Mouse (Mus musculus) MEL (cell line): ENCODE results near the gene Gm45623. TPM values are rescaled to one million over a fixed set of nuclear protein-coding genes. Genes with fewer than 3 reads are reported as not detected.

ENCODE experiments used
- DNase-seq: peaks from one replicate; pipeline ENCODE4 v3.0.0; 2011; ENCODE audit warnings: low read depth, low spot score
- H3K27ac ChIP-seq: 2 replicates; pipeline ENCODE4 v1.5.1; 2012; ENCODE audit warnings: low read depth, mild to moderate bottlenecking, control low read depth, low read length, moderate library complexity; ENCODE audit not compliant: control insufficient read depth
- H3K27me3 ChIP-seq, 2 experiments: fragments of 150-350 bp in 1 of 2; sonication (generic) in 1 of 2; 2 replicates each; pipeline ENCODE4 v1.6.1; 2012; ENCODE audit warnings: low read length in 2 of 2, mild to moderate bottlenecking in 2 of 2, improper control_type of control experiment in 1 of 2, moderate library complexity in 1 of 2; ENCODE audit not compliant: insufficient read depth in 2 of 2, control insufficient read depth in 1 of 2
- H3K36me3 ChIP-seq, 2 experiments: 2 replicates each; pipeline ENCODE4 v1.6.1; 2012 to 2014; ENCODE audit warnings: low read length in 2 of 2, improper control_type of control experiment in 1 of 2, inconsistent platforms in 1 of 2, mild to moderate bottlenecking in 1 of 2; ENCODE audit not compliant: insufficient read depth in 2 of 2, control insufficient read depth in 1 of 2
- H3K4me1 ChIP-seq, 2 experiments: fragments of 150-350 bp in 1 of 2; sonication (generic) in 1 of 2; 2 replicates each; pipeline ENCODE4 v1.6.1; 2012; ENCODE audit warnings: low read length in 2 of 2, improper control_type of control experiment in 1 of 2, mild to moderate bottlenecking in 1 of 2; ENCODE audit not compliant: insufficient read depth in 2 of 2, control insufficient read depth in 1 of 2
- H3K4me3 ChIP-seq, 2 experiments: fragments of 150-350 bp in 1 of 2; sonication (generic) in 1 of 2; 2 replicates each; pipeline ENCODE4 v1.5.1; 2012; ENCODE audit warnings: low read depth in 2 of 2, low read length in 2 of 2, mild to moderate bottlenecking in 2 of 2, moderate library complexity in 2 of 2, control low read depth in 1 of 2, improper control_type of control experiment in 1 of 2; ENCODE audit not compliant: control insufficient read depth in 1 of 2, insufficient read depth in 1 of 2
- H3K79me2 ChIP-seq: 2 replicates; pipeline ENCODE4 v1.6.1; 2012; ENCODE audit warnings: mild to moderate bottlenecking, low read length, moderate library complexity; ENCODE audit not compliant: control insufficient read depth, poor library complexity, insufficient read depth
- H3K9ac ChIP-seq: 2 replicates; pipeline ENCODE4 v1.6.1; 2012; ENCODE audit warnings: low read depth, mild to moderate bottlenecking, control low read depth, low read length, moderate library complexity; ENCODE audit not compliant: control insufficient read depth, poor library complexity, severe bottlenecking
- H3K9me3 ChIP-seq: fragments of 150-350 bp; sonication (generic); replicated peaks from 2 replicates; pipeline ENCODE4 v1.6.1; 2012; ENCODE audit warnings: mild to moderate bottlenecking, low read length, improper control_type of control experiment, moderate library complexity; ENCODE audit not compliant: insufficient read depth
- CHD2 ChIP-seq: IDR thresholded peaks from 2 replicates; pipeline ENCODE4 v1.6.1; 2011; ENCODE audit warnings: low read length, improper control_type of control experiment
- GABPA ChIP-seq: IDR thresholded peaks from 2 replicates; pipeline ENCODE4 v1.6.1; 2012; ENCODE audit warnings: low read depth, mild to moderate bottlenecking, inconsistent platforms, low read length, improper control_type of control experiment, moderate library complexity
- MAZ ChIP-seq: IDR thresholded peaks from 2 replicates; pipeline ENCODE4 v1.6.1; 2012; ENCODE audit warnings: low read depth, mild to moderate bottlenecking, inconsistent platforms, low read length, improper control_type of control experiment
- MEF2A ChIP-seq: IDR thresholded peaks from 2 replicates; pipeline ENCODE4 v1.6.1; 2014; ENCODE audit warnings: low read depth, mild to moderate bottlenecking, inconsistent platforms, low read length, improper control_type of control experiment; ENCODE audit not compliant: poor library complexity, insufficient replicate concordance, severe bottlenecking; ENCODE audit errors: extremely low read depth
- MXI1 ChIP-seq: IDR thresholded peaks from 2 replicates; pipeline ENCODE4 v1.6.1; 2011; ENCODE audit warnings: mild to moderate bottlenecking, low read depth, low read length, improper control_type of control experiment
- MYC ChIP-seq: IDR thresholded peaks from 2 replicates; pipeline ENCODE4 v1.6.1; 2011; ENCODE audit warnings: low read depth, mild to moderate bottlenecking, low read length, improper control_type of control experiment, moderate library complexity
- NRF1 ChIP-seq: IDR thresholded peaks from 2 replicates; pipeline ENCODE4 v1.6.1; 2014; ENCODE audit warnings: low read depth, mild to moderate bottlenecking, inconsistent platforms, low read length, improper control_type of control experiment, moderate library complexity; ENCODE audit not compliant: poor library complexity, insufficient read depth, severe bottlenecking
- POLR2AphosphoS2 ChIP-seq: IDR thresholded peaks from 2 replicates; pipeline ENCODE4 v1.6.1; 2011; ENCODE audit warnings: low read length, improper control_type of control experiment
- POLR2AphosphoS5 ChIP-seq: IDR thresholded peaks from 2 replicates; pipeline ENCODE4 v1.6.1; 2012; ENCODE audit warnings: low read depth, borderline replicate concordance, mild to moderate bottlenecking, inconsistent platforms, low read length, moderate library complexity, mixed read lengths
- RCOR1 ChIP-seq: IDR thresholded peaks from 2 replicates; pipeline ENCODE4 v1.6.1; 2012; ENCODE audit warnings: low read depth, mild to moderate bottlenecking, inconsistent platforms, low read length, improper control_type of control experiment
- TAL1 ChIP-seq: IDR thresholded peaks from 2 replicates; pipeline ENCODE4 v1.6.1; 2012; ENCODE audit warnings: mild to moderate bottlenecking, inconsistent platforms, low read length, moderate library complexity, mixed read lengths
- TBP ChIP-seq: IDR thresholded peaks from 2 replicates; pipeline ENCODE4 v1.8.0; 2011; ENCODE audit warnings: low read depth, low read length, improper control_type of control experiment
- TCF12 ChIP-seq: IDR thresholded peaks from 2 replicates; pipeline ENCODE4 v1.6.1; 2014; ENCODE audit warnings: low read depth, mild to moderate bottlenecking, inconsistent platforms, low read length, improper control_type of control experiment, moderate library complexity
- USF1 ChIP-seq: IDR thresholded peaks from 2 replicates; pipeline ENCODE4 v1.6.1; 2014; ENCODE audit warnings: low read depth, mild to moderate bottlenecking, inconsistent platforms, low read length, improper control_type of control experiment, moderate library complexity
- ZKSCAN1 ChIP-seq: IDR thresholded peaks from 2 replicates; pipeline ENCODE4 v1.6.1; 2012; ENCODE audit warnings: low read depth, mild to moderate bottlenecking, inconsistent platforms, low read length, improper control_type of control experiment, moderate library complexity
- ZMIZ1 ChIP-seq: IDR thresholded peaks from 2 replicates; pipeline ENCODE4 v1.6.1; 2012; ENCODE audit warnings: low read depth, mild to moderate bottlenecking, inconsistent platforms, low read length, improper control_type of control experiment, moderate library complexity
- ZNF384 ChIP-seq: IDR thresholded peaks from 2 replicates; pipeline ENCODE4 v1.6.1; 2012; ENCODE audit warnings: low read depth, mild to moderate bottlenecking, inconsistent platforms, low read length, improper control_type of control experiment
- polyA plus RNA-seq, 2 experiments: library from polyadenylated mRNA; stranded (reverse) in 1 of 2; unstranded in 1 of 2; fragments of >175 nt in 1 of 2; fragments of >200 nt in 1 of 2; gene quantifications; 2 replicates each; pipeline versions ENCODE4 v1.2.1 to v1.2.4; 2012; ENCODE audit warnings: low replicate concordance in 2 of 2, low read depth in 1 of 2; ENCODE audit not compliant: insufficient read length in 2 of 2, insufficient read depth in 1 of 2, missing spikeins in 1 of 2
- total RNA-seq: library from RNA; depleted of rRNA; stranded (reverse); fragments of 300-350 nt; gene quantifications from 2 replicates; pipeline ENCODE4 v1.2.3, GENCODE M21; 2012

The Gm45623 gene
- total and polyA plus RNA-seq, 3 experiments, result not detected

GRCm38 (mm10) chr13:56774304-56774703, 20.7 kb upstream of the Gm45623 start:
- TF ChIP-seq ZMIZ1 (no peak), ZNF384 (no peak), TCF12 (no peak)
- Histone ChIP-seq H3K4me1 (no peaks in the 10 kb centered on the region), H3K36me3 (no peaks in the 10 kb centered on the region), H3K79me2 (no peaks in the 10 kb centered on the region), H3K27ac (no peak overlapping the region), H3K4me3 (no peak overlapping the region), H3K27me3 (no peaks in the 10 kb centered on the region), H3K9me3 (no peaks in the 10 kb centered on the region), H3K9ac (no peak overlapping the region)
- DNase-seq, result no peak

- no peak for DNase-seq
- Histone ChIP-seq H3K9me3 (no peaks in the 10 kb centered on the region), H3K9ac (no peak overlapping the region), H3K4me3 (no peak overlapping the region), H3K36me3 (no peaks in the 10 kb centered on the region), H3K27me3 (no peaks in the 10 kb centered on the region), H3K27ac (no peak overlapping the region), H3K4me1 (no peaks in the 10 kb centered on the region), H3K79me2 (no peaks in the 10 kb centered on the region)
- TF ChIP-seq POLR2AphosphoS5 (no peak), ZKSCAN1 (no peak), MAZ (no peak), RCOR1 (no peak), USF1 (no peak), GABPA (no peak), CHD2 (no peak), NRF1 (no peak), TAL1 (no peak), MYC (no peak), MXI1 (no peak), MEF2A (no peak), POLR2AphosphoS2 (no peak), TBP (no peak), TCF12 (no peak)
These were observed 19.7 kb upstream of the Gm45623 start for GRCm38 (mm10) chr13:56773262-56773870.
